Mouse (Mus musculus): ENCODE results near the gene Slc2a3.

DNA sequence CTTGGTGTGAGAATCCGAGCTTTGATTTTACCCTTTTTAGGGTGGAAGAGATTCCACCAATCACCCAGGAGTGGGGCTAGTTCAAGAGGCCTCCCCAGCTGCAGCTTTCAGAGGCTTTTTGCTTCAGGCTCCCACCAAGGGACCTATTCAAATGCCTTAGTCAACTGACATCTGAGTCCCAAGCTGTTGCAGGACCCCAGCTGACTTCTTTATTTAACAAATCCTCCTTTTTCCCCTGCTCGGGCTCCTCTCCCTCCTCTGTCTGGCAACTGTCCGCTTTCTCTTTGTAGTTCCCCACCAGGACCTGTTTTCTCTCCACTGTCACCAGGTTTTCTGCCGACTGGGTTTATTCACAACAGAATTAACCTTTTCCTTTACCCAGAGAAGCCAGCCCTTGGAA lies 85.6 kb downstream of the Slc2a3 start:
- no peak for TF ChIP-seq POLR2A (IDR thresholded peaks at IDR 0.05; ENCODE audit: control insufficient read depth, extremely low read depth, insufficient read depth, low read length, poor library complexity)
- TF ChIP-seq CTCF (IDR thresholded peaks at IDR 0.05; ENCODE audit: borderline replicate concordance, control insufficient read depth, extremely low read depth, insufficient read depth, low read length, poor library complexity), result no peak

Data from thymus, adult 2 months (tissue).